Mouse (Mus musculus) lung, adult 2 months (tissue): ENCODE results near the gene Wdr38.

Source experiments
- CTCF ChIP-seq: fragments of 200-500 bp; IDR thresholded peaks from 2 replicates; pipeline ENCODE4 v1.5.1; 2011; ENCODE audit warnings: mild to moderate bottlenecking, low read length, control low read depth; ENCODE audit not compliant: insufficient read depth
- POLR2A ChIP-seq: fragments of 200-500 bp; IDR thresholded peaks from 2 replicates; pipeline ENCODE4 v1.6.1; 2011; ENCODE audit warnings: low read depth, mild to moderate bottlenecking, control low read depth, low read length, borderline replicate concordance; ENCODE audit errors: extremely low read depth

GRCm38 (mm10) chr2:39005574-39006079 lies 8.4 kb downstream of the Wdr38 start, which contains the start of gene Rpl35:
- TF ChIP-seq CTCF: no peak
- no peak for TF ChIP-seq POLR2A
